Mouse (Mus musculus) cerebellum, adult 2 months (tissue): ENCODE results near the gene Gjb5.

Experiments
- CTCF ChIP-seq: fragments of 200-500 bp; IDR thresholded peaks from 2 replicates; pipeline ENCODE4 v1.5.1; 2011; ENCODE audit warnings: low read depth, mild to moderate bottlenecking, control low read depth, low read length, moderate library complexity, borderline replicate concordance; ENCODE audit not compliant: insufficient read depth
- POLR2A ChIP-seq: fragments of 200-500 bp; IDR thresholded peaks from 2 replicates; pipeline ENCODE4 v1.6.1; 2011; ENCODE audit warnings: low read length, control low read depth, borderline replicate concordance; ENCODE audit not compliant: insufficient read depth

DNA sequence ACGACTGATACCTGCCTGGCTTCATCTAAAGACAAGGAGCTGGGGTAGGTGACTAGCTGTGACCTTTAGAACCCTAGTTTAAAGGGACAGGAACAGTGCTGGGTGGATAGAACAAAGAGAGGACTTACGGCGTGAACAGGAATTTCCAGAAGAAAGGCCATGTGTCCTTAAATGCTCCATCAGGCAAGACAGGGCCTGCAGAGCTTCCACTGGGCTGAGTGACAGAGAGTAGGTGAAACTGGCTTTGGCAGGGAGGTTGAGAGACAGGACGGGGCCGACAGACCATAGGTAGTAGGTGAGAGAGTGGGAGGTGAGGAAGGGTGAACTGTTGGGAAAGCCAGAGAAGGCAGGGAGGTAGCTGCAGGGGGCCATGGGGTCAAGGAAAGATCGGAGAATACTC, 16.6 kb downstream of the Gjb5 start:
- TF ChIP-seq POLR2A (no peak), CTCF (no peak)
